Mouse (Mus musculus) spleen, postnatal 4 days (tissue): ENCODE measurements around the gene Hhat.

Source experiments
- DNase-seq, 2 experiments: peaks; one replicate each; pipeline ENCODE4 v3.0.0; 2022; ENCODE audit warnings: low spot score in 2 of 2

The Hhat gene

GRCm38 (mm10) chr1:192785046-192785961 lies 14.3 kb upstream of the Hhat start:
- DNase-seq = no peak

- DNase-seq = no peak
Observed at GRCm38 (mm10) chr1:192784374-192784773, 13.4 kb upstream of the Hhat start.

- DNase-seq = no peak
Observed at GRCm38 (mm10) chr1:192781256-192781655, 10.2 kb upstream of the Hhat start.

- DNase-seq = no peak
Observed at GRCm38 (mm10) chr1:192778869-192779514, 8.0 kb upstream of the Hhat start.

- no peak for DNase-seq
Observed at GRCm38 (mm10) chr1:192778206-192778605, 7.2 kb upstream of the Hhat start.

- no peak for DNase-seq
Observed at GRCm38 (mm10) chr1:192770130-192770494, 911 bp downstream of the Hhat start.

GRCm38 (mm10) chr1:192765531-192765930 lies 5.5 kb downstream of the Hhat start:
- DNase-seq = no peak

GRCm38 (mm10) chr1:192764547-192764946 lies 6.5 kb downstream of the Hhat start:
- no peak for DNase-seq

- no peak for DNase-seq
Observed at GRCm38 (mm10) chr1:192762946-192763933, 7.8 kb downstream of the Hhat start.

- DNase-seq = no peak
Observed at GRCm38 (mm10) chr1:192756674-192757073, 14.3 kb downstream of the Hhat start.

- DNase-seq = no peak
Observed at GRCm38 (mm10) chr1:192755685-192756606, 15.1 kb downstream of the Hhat start.

GRCm38 (mm10) chr1:192755246-192755645 lies 15.8 kb downstream of the Hhat start:
- DNase-seq = no peak

GRCm38 (mm10) chr1:192754268-192754667 lies 16.8 kb downstream of the Hhat start:
- DNase-seq = no peak

GRCm38 (mm10) chr1:192752659-192753601 lies 18.1 kb downstream of the Hhat start:
- peak in 1 of 2 experiments; percentile 28 for DNase-seq

GRCm38 (mm10) chr1:192750042-192750437 lies 21.0 kb downstream of the Hhat start:
- DNase-seq = no peak

- DNase-seq = no peak
Observed at GRCm38 (mm10) chr1:192749270-192750041, 21.6 kb downstream of the Hhat start.

- no peak for DNase-seq
Observed at GRCm38 (mm10) chr1:192746201-192746600, 24.8 kb downstream of the Hhat start.

- peak; percentile 77 to 92 for DNase-seq
Observed at GRCm38 (mm10) chr1:192745240-192746101, 25.6 kb downstream of the Hhat start.
